7 mouse cellular contexts compared by ENCODE assay signal in genomic region chr13:98589572-98589971, GRCm38 (mm10). TPM values are rescaled to one million over a fixed set of nuclear protein-coding genes. Genes with fewer than 3 reads are reported as not detected.
DNase-seq lines count a peak whose midpoint lies in the region; ATAC-seq lines count a peak whose summit lies in the region.

No protein-coding gene starts in this region.

- peaks cover 55% of the 10 kb centered on the region for H3K4me1 ChIP-seq in kidney, embryonic 16.5 days (ENCODE audit: insufficient read depth, low read length)
- peaks cover 39% of the 10 kb centered on the region for H3K4me1 ChIP-seq in embryonic facial prominence, embryonic 12.5 days
- H3K4me1 ChIP-seq in hindbrain, embryonic 14.5 days (replicated peaks; ENCODE audit: control insufficient read depth, insufficient read depth, low read length), result peaks cover 8% of the 10 kb centered on the region
- H3K4me1 ChIP-seq in midbrain, embryonic 15.5 days, result peaks cover 20% of the 10 kb centered on the region

- ATAC-seq in kidney, embryonic 16.5 days (ENCODE audit: low FRiP score, low TSS enrichment), result no peak
- ATAC-seq in embryonic facial prominence, embryonic 12.5 days (ENCODE audit: insufficient number of reproducible peaks, insufficient read depth, low FRiP score, low TSS enrichment), result no peak
- ATAC-seq in hindbrain, embryonic 14.5 days (ENCODE audit: low FRiP score), result no peak
- no peak for ATAC-seq in midbrain, embryonic 15.5 days (replicated peaks)

- H3K9ac ChIP-seq in kidney, embryonic 16.5 days (replicated peaks; ENCODE audit: low read length), result no peak overlapping the region
- no peak overlapping the region for H3K9ac ChIP-seq in embryonic facial prominence, embryonic 12.5 days
- no peak overlapping the region for H3K9ac ChIP-seq in hindbrain, embryonic 14.5 days
- no peak overlapping the region for H3K9ac ChIP-seq in midbrain, embryonic 15.5 days

- H3K9me3 ChIP-seq in kidney, embryonic 16.5 days (ENCODE audit: low read length), result no peaks in the 10 kb centered on the region
- no peaks in the 10 kb centered on the region for H3K9me3 ChIP-seq in embryonic facial prominence, embryonic 12.5 days
- no peaks in the 10 kb centered on the region for H3K9me3 ChIP-seq in hindbrain, embryonic 14.5 days (ENCODE audit: control insufficient read depth, low read length)
- no peaks in the 10 kb centered on the region for H3K9me3 ChIP-seq in midbrain, embryonic 15.5 days

- H3K4me2 ChIP-seq in kidney, embryonic 16.5 days (replicated peaks; ENCODE audit: low read depth, low read length), result peak overlapping the region; percentile 82
- H3K4me2 ChIP-seq in embryonic facial prominence, embryonic 12.5 days (replicated peaks), result peak overlapping the region; percentile 69
- peak overlapping the region; percentile 68 for H3K4me2 ChIP-seq in hindbrain, embryonic 14.5 days (replicated peaks)
- peak overlapping the region; percentile 87; the same call in 1 of the 2 replicates for H3K4me2 ChIP-seq in midbrain, embryonic 15.5 days

- H3K27me3 ChIP-seq in kidney, embryonic 16.5 days (ENCODE audit: insufficient read depth, low read length), result peaks cover 29% of the 10 kb centered on the region
- H3K27me3 ChIP-seq in embryonic facial prominence, embryonic 12.5 days, result peaks cover 14% of the 10 kb centered on the region
- H3K27me3 ChIP-seq in hindbrain, embryonic 14.5 days (ENCODE audit: control insufficient read depth, insufficient read depth, low read length), result peaks cover 51% of the 10 kb centered on the region
- H3K27me3 ChIP-seq in midbrain, embryonic 15.5 days (replicated peaks), result peaks cover 64% of the 10 kb centered on the region

- H3K4me3 ChIP-seq in kidney, embryonic 16.5 days (ENCODE audit: low read length), result peak overlapping the region; percentile 53
- peak overlapping the region; percentile 43; the same call in 1 of the 2 replicates for H3K4me3 ChIP-seq in embryonic facial prominence, embryonic 12.5 days
- H3K4me3 ChIP-seq in hindbrain, embryonic 14.5 days (replicated peaks; ENCODE audit: low read length), result no peak overlapping the region
- H3K4me3 ChIP-seq in midbrain, embryonic 15.5 days, result no peak overlapping the region

- H3K36me3 ChIP-seq in kidney, embryonic 16.5 days (ENCODE audit: insufficient read depth, low read length), result no peaks in the 10 kb centered on the region
- H3K36me3 ChIP-seq in embryonic facial prominence, embryonic 12.5 days, result no peaks in the 10 kb centered on the region
- H3K36me3 ChIP-seq in hindbrain, embryonic 14.5 days (replicated peaks; ENCODE audit: control insufficient read depth, insufficient read depth), result no peaks in the 10 kb centered on the region
- H3K36me3 ChIP-seq in midbrain, embryonic 15.5 days (replicated peaks), result no peaks in the 10 kb centered on the region

- peak overlapping the region; percentile 61; the same call in 1 of the 2 replicates for H3K27ac ChIP-seq in kidney, embryonic 16.5 days (ENCODE audit: low read length)
- 0 out of 2 replicates have a peak overlapping the region, but pooled peaks have one; percentile 25 for H3K27ac ChIP-seq in embryonic facial prominence, embryonic 12.5 days
- H3K27ac ChIP-seq in hindbrain, embryonic 14.5 days, result no peak overlapping the region
- H3K27ac ChIP-seq in midbrain, embryonic 15.5 days, result no peak overlapping the region

- DNase-seq in kidney, adult 9 months, result no peak
- no peak for DNase-seq in hindbrain, embryonic 14.5 days (ENCODE audit: low spot score)
- DNase-seq in thymus, postnatal 0 days (ENCODE audit: low spot score), result no peak
- DNase-seq in cerebellum, adult 8-10 months, result no peak

- 19% methylated on average over 9 of the region's 9 CpGs for WGBS in kidney, embryonic 16.5 days
- WGBS in embryonic facial prominence, embryonic 12.5 days, result 35% methylated on average over 9 of the region's 9 CpGs
- 53% methylated on average over 9 of the region's 9 CpGs for WGBS in hindbrain, embryonic 14.5 days
- 43% methylated on average over 9 of the region's 9 CpGs for WGBS in midbrain, embryonic 15.5 days

RNA-seq across cellular contexts. Expression of gene Tmem174, which starts 47.6 kb away (rescaled TPM):
- 41.1 and 44.3 TPM in 2 replicates for polyA plus RNA-seq in kidney, embryonic 16.5 days (2015; fragmentation: Nextera tagmentation; extraction: Ambion mirVana)
- not detected in 2 replicates for polyA plus RNA-seq in embryonic facial prominence, embryonic 12.5 days (2016; fragmentation: Nextera tagmentation; extraction: Ambion mirVana)
- not detected in 2 replicates for polyA plus RNA-seq in hindbrain, embryonic 14.5 days (2014; fragmentation: Nextera tagmentation; extraction: Ambion mirVana)
- polyA plus RNA-seq in midbrain, embryonic 15.5 days (2015; fragmentation: Nextera tagmentation; extraction: Ambion mirVana), result not detected in 2 replicates
- not detected in 2 replicates for polyA plus RNA-seq in thymus, postnatal 0 days (2015; fragmentation: Nextera tagmentation; extraction: Ambion mirVana)

Comparison
In these comparisons a context has a peak if more than half of its experiments do, and no peak if none do; other contexts are left out.
1. H3K27ac ChIP-seq: peak in kidney, embryonic 16.5 days (single experiment) and embryonic facial prominence, embryonic 12.5 days (single experiment); none in hindbrain, embryonic 14.5 days (single experiment) and midbrain, embryonic 15.5 days (single experiment).
2. H3K4me3 ChIP-seq: peak in kidney, embryonic 16.5 days (single experiment) and embryonic facial prominence, embryonic 12.5 days (single experiment); none in hindbrain, embryonic 14.5 days (single experiment) and midbrain, embryonic 15.5 days (single experiment).
3. RNA of gene Tmem174, which starts 47.6 kb away (polyA plus RNA-seq): 41.1 to 44.3 TPM in kidney, embryonic 16.5 days; not detected in embryonic facial prominence, embryonic 12.5 days, not detected in hindbrain, embryonic 14.5 days, not detected in midbrain, embryonic 15.5 days and not detected in thymus, postnatal 0 days; every median in the first group is over 10 times any median in the second.
4. Peak in every context shown above with its lines, with median percentiles within 50 percentile points of each other: H3K4me2 ChIP-seq.